Mouse (Mus musculus) midbrain, embryonic 12.5 days (tissue): ENCODE measurements around the gene C530008M17Rik. TPM values are rescaled to one million over a fixed set of nuclear protein-coding genes. Genes with fewer than 3 reads are reported as not detected.

Experiments
- ATAC-seq: fragments of 200-750 bp; cut with Nextera tagmentation; 2 replicates; pipeline ENCODE4 v1.8.0; 2017; ENCODE audit warnings: low read depth, moderate TSS enrichment, moderate library complexity; ENCODE audit not compliant: low FRiP score
- H3K27ac ChIP-seq: fragments of 300-500 bp; sonication (generic); replicated peaks from 2 replicates; pipeline ENCODE4 v1.5.1; 2016; ENCODE audit warnings: mild to moderate bottlenecking
- H3K27me3 ChIP-seq: fragments of 300-500 bp; sonication (generic); 2 replicates; pipeline ENCODE4 v1.6.1; 2016; ENCODE audit warnings: mild to moderate bottlenecking
- H3K36me3 ChIP-seq: fragments of 300-500 bp; sonication (generic); 2 replicates; pipeline ENCODE4 v1.6.1; 2016
- H3K4me1 ChIP-seq: fragments of 300-500 bp; sonication (generic); 2 replicates; pipeline ENCODE4 v1.6.1; 2016
- H3K4me2 ChIP-seq: fragments of 300-500 bp; sonication (generic); replicated peaks from 2 replicates; pipeline ENCODE4 v1.6.1; 2016; ENCODE audit warnings: mild to moderate bottlenecking, moderate library complexity
- H3K4me3 ChIP-seq: fragments of 300-500 bp; sonication (generic); 2 replicates; pipeline ENCODE4 v1.5.1; 2016; ENCODE audit warnings: mild to moderate bottlenecking
- H3K9ac ChIP-seq: fragments of 300-500 bp; sonication (generic); replicated peaks from 2 replicates; pipeline ENCODE4 v1.6.1; 2016; ENCODE audit warnings: mild to moderate bottlenecking, moderate library complexity
- H3K9me3 ChIP-seq: fragments of 300-500 bp; sonication (generic); 2 replicates; pipeline ENCODE4 v1.6.1; 2016; ENCODE audit warnings: mild to moderate bottlenecking
- WGBS: fragments of 180-500 bp; shearing (Covaris S2); methylation state at CpG from one replicate; pipeline ENCODE4 v1.1.7; 2016; 5-methylcytosine and 5-hydroxymethylcytosine counted together
- polyA plus RNA-seq: library from polyadenylated mRNA; unstranded; fragments of >200 nt; fragmentation: Nextera tagmentation; extraction: Ambion mirVana; gene quantifications from 2 replicates; pipeline ENCODE4 v1.2.1, GENCODE M21; 2016

C530008M17Rik gene
- polyA plus RNA-seq, 1 experiment from 2014 or later: 74.1 TPM

DNA sequence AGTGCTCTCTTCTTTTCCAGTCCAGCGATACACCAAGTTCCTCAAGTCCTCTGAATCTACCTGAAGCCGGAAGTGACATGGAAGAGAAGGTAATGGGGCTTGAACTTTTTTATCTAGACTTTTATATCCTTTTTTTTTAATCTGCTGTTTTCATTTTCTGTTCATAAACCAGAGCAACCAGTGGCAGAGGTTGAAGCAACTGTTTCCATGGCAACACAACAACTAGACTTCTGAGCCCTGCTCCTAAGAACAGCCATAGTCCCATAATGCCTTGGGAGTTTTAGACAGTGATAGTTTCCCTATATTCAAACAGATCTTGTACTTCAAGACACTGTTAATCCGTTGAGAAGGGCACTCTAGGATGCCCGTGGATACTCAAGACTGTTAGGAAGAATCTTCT is 195.0 kb downstream of the C530008M17Rik start:
- Histone ChIP-seq H3K4me3 (no peak overlapping the region), H3K4me2 (no peak overlapping the region), H3K36me3 (peaks cover 21% of the 10 kb centered on the region), H3K27ac (no peak overlapping the region; the same call in 1 of the 2 replicates), H3K4me1 (peaks cover 14% of the 10 kb centered on the region), H3K9me3 (no peaks in the 10 kb centered on the region), H3K27me3 (peaks cover 18% of the 10 kb centered on the region), H3K9ac (no peak overlapping the region)
- WGBS: 76% methylated on average over 4 of the region's 4 CpGs
- no peak for ATAC-seq

DNA sequence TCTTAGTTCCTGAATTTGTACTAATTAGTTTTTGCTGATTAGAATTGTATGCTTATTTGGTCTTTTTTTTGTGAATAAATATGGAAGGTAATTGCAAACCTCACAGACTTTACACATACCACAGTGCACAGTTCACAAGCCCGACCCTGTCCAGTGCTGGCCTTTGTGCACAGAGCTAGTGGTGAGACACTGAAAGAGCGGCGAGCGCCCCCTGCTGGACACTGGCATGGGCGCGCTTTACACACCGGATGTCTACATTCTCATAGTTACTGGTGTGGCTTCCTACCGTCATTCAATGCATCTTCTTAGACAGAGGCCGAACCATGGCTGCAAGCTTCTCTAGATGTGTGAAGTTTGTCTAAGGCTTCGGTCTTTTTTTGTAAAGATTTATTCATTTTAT is 197.2 kb downstream of the C530008M17Rik start:
- H3K27me3 ChIP-seq: peaks cover 40% of the 10 kb centered on the region
- no peak overlapping the region for H3K27ac ChIP-seq
- WGBS: 12% methylated on average over 10 of the region's 10 CpGs
- no peaks in the 10 kb centered on the region for H3K9me3 ChIP-seq
- peak; percentile 87 for ATAC-seq
- H3K4me2 ChIP-seq: no peak overlapping the region
- H3K36me3 ChIP-seq: peaks cover 34% of the 10 kb centered on the region
- H3K9ac ChIP-seq: no peak overlapping the region
- peaks cover 22% of the 10 kb centered on the region for H3K4me1 ChIP-seq
- no peak overlapping the region for H3K4me3 ChIP-seq

DNA sequence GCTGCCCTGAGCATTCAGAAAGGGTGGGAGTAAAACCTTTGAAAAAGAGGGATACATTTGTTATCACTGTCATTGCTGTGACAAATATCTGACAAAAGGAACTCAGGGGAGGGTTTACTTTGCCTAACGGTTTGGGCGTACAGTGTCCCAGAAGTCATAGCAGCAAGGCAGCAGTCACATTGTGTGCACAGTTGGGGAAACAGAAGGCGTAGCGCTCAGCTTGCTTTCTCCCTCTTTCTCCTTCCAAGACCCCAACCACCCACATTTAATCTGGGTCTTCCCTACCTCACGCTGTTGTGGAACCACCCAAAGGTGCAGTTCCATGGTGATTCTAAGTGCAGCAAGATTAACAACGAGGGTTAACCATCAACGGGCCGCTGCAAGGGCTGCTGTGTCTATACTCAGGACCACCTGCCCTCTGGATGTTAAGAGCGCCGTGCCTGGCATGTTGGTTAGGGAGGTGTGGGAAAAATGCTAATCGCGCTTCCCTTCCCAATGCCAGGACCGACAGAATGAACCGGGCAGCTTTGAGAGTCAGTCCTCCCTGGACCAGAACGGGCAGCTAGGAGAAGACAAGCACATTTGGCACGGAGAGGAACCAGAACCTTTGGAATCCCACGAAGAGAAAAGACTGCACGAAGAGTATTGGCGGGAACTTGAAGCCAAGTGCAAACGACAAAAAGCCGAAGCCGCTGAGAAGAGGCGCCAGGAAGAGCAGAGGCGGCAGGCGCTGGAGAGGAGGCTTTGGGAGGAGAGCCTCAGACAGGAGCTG is 199.7 kb downstream of the C530008M17Rik start:
- no peak for ATAC-seq
- 21% methylated on average over 25 of the region's 25 CpGs for WGBS
- H3K9ac ChIP-seq: no peak overlapping the region
- H3K4me1 ChIP-seq: peaks cover 16% of the 10 kb centered on the region
- H3K4me2 ChIP-seq: peak overlapping the region; percentile 41
- H3K27me3 ChIP-seq: peaks cover 43% of the 10 kb centered on the region
- H3K36me3 ChIP-seq: peaks cover 49% of the 10 kb centered on the region
- H3K27ac ChIP-seq: no peak overlapping the region
- H3K4me3 ChIP-seq: 0 out of 2 replicates have a peak overlapping the region, but pooled peaks have one; percentile 19
- H3K9me3 ChIP-seq: no peaks in the 10 kb centered on the region

DNA sequence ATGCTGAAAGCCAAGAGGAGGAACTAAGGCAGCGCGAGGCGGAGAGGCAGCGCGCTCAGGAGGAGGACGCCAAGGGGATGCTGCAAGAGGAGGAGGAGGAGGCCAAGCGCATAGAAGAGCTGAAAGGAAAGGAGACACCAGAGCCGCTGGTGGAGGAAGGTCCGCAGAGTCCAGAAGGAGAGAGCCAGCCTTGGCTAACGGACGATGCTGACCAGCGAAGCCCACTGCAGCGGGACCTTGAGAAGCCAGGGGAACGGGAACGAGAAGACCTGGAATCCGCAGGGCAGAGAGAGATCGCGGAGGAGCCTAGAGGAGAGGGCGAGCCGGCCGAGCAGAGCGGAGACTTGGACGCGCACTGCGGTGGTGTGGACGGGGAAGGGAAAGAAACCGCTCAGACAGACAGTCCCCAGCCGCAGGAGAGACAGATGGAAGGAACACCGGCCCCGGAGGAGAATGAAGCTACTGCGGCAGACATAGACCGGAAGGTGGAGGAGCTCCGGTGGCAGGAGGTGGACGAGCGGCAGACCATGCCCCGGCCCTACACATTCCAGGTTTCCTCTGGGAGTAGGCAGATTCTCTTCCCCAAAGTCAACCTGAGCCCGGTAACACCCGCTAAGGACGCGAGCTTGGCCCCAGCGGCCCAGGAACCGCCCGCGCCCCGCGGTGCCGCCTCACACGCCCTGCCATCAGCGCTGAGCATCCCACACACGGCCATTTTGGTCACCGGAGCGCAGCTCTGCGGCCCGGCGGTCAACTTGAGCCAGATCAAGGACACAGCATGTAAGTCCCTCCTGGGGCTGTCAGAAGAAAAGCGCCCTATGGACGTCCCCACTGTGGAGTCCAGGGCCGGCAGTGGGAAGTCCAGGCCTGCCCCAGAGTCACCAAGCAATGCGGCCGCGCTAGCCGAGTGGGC is 201.0 kb downstream of the C530008M17Rik start:
- Histone ChIP-seq H3K4me3 (peak overlapping the region; percentile 19), H3K9ac (peak overlapping the region; percentile 25), H3K4me2 (peak overlapping the region; percentile 41), H3K27ac (no peak overlapping the region), H3K4me1 (peaks cover 16% of the 10 kb centered on the region), H3K27me3 (peaks cover 43% of the 10 kb centered on the region), H3K9me3 (no peaks in the 10 kb centered on the region), H3K36me3 (peaks cover 46% of the 10 kb centered on the region)
- WGBS: 13% methylated on average over 62 of the region's 62 CpGs
- no peak for ATAC-seq

DNA sequence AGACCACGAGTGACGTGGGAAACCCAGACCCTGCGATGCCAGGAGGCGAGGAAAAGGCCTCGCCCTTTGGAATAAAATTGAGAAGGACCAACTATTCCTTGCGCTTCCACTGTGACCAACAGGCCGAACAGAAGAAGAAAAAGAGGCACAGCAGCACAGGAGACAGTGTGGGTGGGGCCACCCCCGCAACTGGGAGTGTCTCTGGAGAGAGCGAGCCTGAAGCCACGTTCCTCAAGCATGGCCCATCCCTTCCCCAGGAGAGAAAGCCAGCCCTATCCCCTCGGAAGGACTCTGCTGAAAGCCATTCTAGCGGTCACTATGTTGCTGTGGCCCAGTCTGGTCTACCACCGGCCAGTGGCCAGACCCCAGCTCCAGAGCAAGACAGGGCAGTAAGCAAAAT is 202.1 kb downstream of the C530008M17Rik start:
- 74% methylated on average over 13 of the region's 13 CpGs for WGBS

DNA sequence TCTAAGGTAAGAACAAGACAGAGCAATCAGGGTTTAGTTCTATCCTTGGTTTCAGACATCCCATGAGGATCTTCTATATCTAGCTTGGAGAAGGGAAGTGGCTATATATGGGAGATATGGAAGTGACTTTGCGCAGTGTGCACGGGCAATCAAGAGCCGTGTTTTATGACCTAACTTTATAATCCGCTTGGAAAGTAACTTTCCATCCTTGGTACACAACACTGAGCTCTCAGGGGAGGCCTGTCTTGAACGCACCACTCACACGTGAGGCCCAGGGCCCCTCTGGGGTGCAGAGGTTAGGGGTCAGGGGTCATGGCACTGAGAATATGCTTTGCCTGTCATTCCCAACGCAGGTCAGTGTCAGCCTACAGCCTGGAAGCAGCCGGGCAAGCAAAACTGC is 210.5 kb downstream of the C530008M17Rik start:
- Histone ChIP-seq H3K27me3 (no peaks in the 10 kb centered on the region), H3K36me3 (peaks cover 68% of the 10 kb centered on the region), H3K4me2 (no peak overlapping the region), H3K9me3 (no peaks in the 10 kb centered on the region), H3K4me1 (no peaks in the 10 kb centered on the region), H3K27ac (no peak overlapping the region), H3K4me3 (no peak overlapping the region), H3K9ac (no peak overlapping the region)
- 77% methylated on average over 8 of the region's 8 CpGs for WGBS
- ATAC-seq: no peak

More for the DNA sequence above, 202.1 kb downstream of the C530008M17Rik start:
- Histone ChIP-seq H3K27ac (no peak overlapping the region), H3K4me2 (no peak overlapping the region), H3K4me1 (peaks cover 16% of the 10 kb centered on the region), H3K27me3 (peaks cover 43% of the 10 kb centered on the region), H3K36me3 (peaks cover 42% of the 10 kb centered on the region), H3K4me3 (no peak overlapping the region), H3K9me3 (no peaks in the 10 kb centered on the region), H3K9ac (no peak overlapping the region)
- ATAC-seq: no peak

DNA sequence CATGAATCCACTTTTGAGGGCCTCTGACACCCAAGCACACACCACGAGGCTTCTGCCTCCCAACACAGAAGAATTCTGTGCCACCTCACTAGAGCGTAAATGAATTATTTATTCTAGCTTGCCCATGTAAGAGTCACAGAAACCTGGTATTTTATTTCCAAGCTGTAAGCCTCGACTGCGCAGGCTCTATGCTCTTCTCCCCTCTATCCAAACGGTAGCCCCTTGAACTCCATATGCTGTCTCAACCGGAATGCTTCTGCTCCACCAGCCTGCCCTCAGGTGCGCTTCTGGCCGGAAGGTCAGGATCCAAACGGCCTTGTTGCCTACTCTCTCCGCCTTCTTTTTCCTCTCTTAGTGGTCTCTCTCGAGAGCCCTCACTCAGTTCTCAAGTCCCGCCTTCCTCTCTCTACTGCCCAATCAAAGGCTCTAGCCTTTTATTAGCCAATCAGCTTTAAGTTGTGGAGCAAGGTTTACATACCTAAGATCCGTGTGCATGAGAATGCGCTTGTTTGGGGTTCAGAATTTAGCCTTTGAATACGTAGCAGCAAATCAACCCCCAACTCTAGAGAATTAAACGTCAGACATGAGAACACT is 212.5 kb downstream of the C530008M17Rik start:
- Histone ChIP-seq H3K27ac (no peak overlapping the region), H3K9me3 (no peaks in the 10 kb centered on the region), H3K36me3 (peaks cover 79% of the 10 kb centered on the region), H3K4me2 (peak overlapping the region; percentile 31), H3K27me3 (no peaks in the 10 kb centered on the region), H3K4me3 (peak overlapping the region; percentile 21; the same call in 1 of the 2 replicates), H3K9ac (no peak overlapping the region), H3K4me1 (no peaks in the 10 kb centered on the region)
- ATAC-seq: 0 out of 2 replicates have a peak, but pooled peaks have one; percentile 54
- WGBS: 29% methylated on average over 16 of the region's 16 CpGs

DNA sequence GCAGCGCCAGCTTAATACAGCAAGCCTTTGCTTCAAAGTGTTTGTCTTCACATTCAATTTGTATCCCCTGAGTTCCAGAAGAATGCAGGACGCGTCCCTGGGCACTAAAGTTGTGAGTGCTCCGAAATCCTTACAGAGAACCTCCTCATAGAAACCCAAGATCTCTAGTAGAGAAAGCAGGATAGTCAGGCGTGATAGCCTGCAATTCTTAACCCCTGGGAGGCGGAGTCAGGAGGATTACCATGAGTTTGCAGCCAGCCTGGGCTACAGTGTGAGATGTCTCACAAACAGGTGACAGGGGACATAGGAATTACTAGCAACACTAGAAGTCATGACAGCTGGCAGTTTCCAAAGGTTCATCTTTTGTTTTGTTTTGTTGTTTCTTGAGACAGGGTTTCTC is 213.2 kb downstream of the C530008M17Rik start:
- WGBS: 45% methylated on average over 6 of the region's 6 CpGs
- Histone ChIP-seq H3K27me3 (no peaks in the 10 kb centered on the region), H3K4me2 (peak overlapping the region; percentile 31), H3K9ac (no peak overlapping the region), H3K36me3 (peaks cover 85% of the 10 kb centered on the region), H3K27ac (no peak overlapping the region), H3K4me1 (no peaks in the 10 kb centered on the region), H3K4me3 (no peak overlapping the region), H3K9me3 (no peaks in the 10 kb centered on the region)
- ATAC-seq: no peak

DNA sequence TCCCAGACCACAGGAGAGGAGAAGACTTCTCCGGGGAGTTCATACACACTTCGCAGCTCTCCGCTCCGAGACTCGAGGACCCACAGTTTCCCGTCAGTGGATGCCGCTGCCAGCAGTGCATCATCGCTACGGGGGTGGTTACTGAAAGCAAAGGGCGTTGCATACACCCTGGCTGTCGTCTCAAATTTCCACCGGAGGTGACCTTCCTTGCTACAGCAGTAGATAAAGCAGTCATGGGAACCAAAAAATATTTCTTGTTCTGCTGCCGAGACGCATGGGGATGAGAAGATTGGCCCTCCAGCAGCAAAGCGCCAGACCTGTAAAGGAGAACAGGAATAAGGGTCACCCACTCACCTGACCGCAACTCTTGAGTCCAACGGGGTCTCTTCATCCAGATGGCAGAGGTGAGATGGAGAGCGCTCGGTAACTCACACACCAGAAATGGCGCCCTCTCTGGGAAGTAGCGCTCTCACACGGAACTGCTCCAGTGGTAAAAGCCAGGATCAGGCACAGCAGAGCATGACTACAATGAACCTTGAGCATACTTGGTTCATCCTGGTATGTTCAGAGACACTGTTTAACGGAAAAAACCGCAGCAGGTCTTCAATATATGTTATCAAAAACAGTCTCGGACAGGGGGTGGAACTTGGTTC is 219.9 kb downstream of the C530008M17Rik start:
- no peak overlapping the region for H3K27ac ChIP-seq
- ATAC-seq: no peak
- 92% methylated on average over 25 of the region's 25 CpGs for WGBS

DNA sequence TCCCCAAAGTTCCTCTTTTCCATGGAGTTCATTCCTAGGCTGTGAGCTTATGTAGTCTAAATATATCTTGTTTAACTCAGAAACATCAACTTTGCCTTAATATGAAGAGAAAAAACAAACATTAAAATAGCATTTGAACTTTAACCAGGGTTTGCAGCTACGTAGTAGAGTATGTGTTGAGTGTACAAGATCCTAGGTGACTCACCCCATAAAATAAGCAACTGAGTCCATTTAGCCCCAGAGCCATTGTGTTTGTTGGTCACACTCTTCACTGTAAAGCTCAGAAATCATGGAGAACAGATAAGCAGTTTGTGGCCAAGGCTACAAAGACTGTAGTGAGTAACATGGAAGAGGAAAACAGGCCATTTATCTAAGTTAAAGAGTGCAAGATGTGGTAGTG is 227.8 kb downstream of the C530008M17Rik start:
- 92% methylated on average over 1 of the region's 1 CpGs for WGBS
- no peak overlapping the region for H3K4me3 ChIP-seq
- no peak overlapping the region for H3K9ac ChIP-seq
- peaks cover 45% of the 10 kb centered on the region for H3K36me3 ChIP-seq
- ATAC-seq: no peak
- no peaks in the 10 kb centered on the region for H3K27me3 ChIP-seq
- H3K27ac ChIP-seq: no peak overlapping the region
- no peaks in the 10 kb centered on the region for H3K4me1 ChIP-seq
- no peak overlapping the region for H3K4me2 ChIP-seq
- H3K9me3 ChIP-seq: no peaks in the 10 kb centered on the region

More for the DNA sequence above, 219.9 kb downstream of the C530008M17Rik start:
- no peak overlapping the region for H3K4me3 ChIP-seq
- no peaks in the 10 kb centered on the region for H3K9me3 ChIP-seq
- H3K27me3 ChIP-seq: no peaks in the 10 kb centered on the region
- H3K4me2 ChIP-seq: no peak overlapping the region
- H3K4me1 ChIP-seq: no peaks in the 10 kb centered on the region
- H3K9ac ChIP-seq: no peak overlapping the region
- H3K36me3 ChIP-seq: peaks cover 52% of the 10 kb centered on the region

DNA sequence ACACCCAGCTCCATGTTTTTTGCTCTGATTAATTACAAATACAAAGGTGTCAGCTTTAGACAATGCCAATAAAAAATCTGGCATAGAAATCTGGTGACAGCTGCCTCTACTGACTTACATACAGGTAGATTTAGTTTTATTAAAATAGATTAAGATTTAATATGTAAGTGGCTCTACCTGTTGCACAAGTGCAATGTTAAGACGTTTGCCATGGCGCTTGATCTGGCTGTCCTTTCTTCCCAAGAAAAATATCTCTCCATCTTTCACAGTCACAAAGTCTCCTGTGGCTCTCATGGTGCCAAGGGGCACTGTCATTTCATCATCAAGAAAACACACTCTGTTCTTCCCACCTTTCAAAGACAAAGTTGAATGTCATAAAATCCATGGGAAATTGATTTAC is 230.7 kb downstream of the C530008M17Rik start:
- H3K9me3 ChIP-seq: no peaks in the 10 kb centered on the region
- no peak overlapping the region for H3K27ac ChIP-seq
- no peak for ATAC-seq
- H3K4me2 ChIP-seq: no peak overlapping the region
- no peaks in the 10 kb centered on the region for H3K27me3 ChIP-seq
- no peak overlapping the region for H3K9ac ChIP-seq
- peaks cover 53% of the 10 kb centered on the region for H3K36me3 ChIP-seq
- WGBS: 95% methylated on average over 2 of the region's 2 CpGs
- H3K4me1 ChIP-seq: no peaks in the 10 kb centered on the region
- no peak overlapping the region for H3K4me3 ChIP-seq
